Mouse (Mus musculus) embryo, embryonic 11 days (tissue): ENCODE measurements around the gene Sh2d6.

ENCODE experiments used
- DNase-seq: peaks from one replicate; pipeline ENCODE4 v3.0.0-alpha.2; 2015

The Sh2d6 gene

GRCm38 (mm10) chr6:72521607-72522006, at the start of gene Sh2d6:
Gene Sh2d6 (minus strand): TSS chr6:72521707.
- DNase-seq = no peak

GRCm38 (mm10) chr6:72570644-72571397, 49.3 kb upstream of the Sh2d6 start:
- DNase-seq = no peak

GRCm38 (mm10) chr6:72568736-72569135, 47.2 kb upstream of the Sh2d6 start:
- DNase-seq = no peak

DNA sequence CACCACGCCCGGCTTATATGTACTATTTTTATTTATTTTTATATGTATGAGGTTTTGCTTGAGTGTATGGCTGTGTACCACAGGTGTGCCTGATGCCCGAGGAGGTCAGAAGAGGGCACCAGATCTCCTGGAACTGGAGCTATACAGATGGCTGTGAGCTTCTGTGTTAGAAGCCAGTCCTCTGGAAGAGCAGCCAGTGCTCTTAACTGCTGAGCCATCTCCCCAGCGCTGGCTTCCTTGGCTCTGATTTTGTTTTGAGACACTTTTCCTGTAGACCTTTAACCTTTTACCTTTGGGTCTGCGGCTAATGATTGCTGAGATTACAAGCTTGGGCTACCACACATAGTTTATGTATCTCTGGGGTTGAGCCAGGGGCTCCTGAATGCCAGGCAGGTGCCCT, 46.0 kb upstream of the Sh2d6 start:
- DNase-seq = no peak

GRCm38 (mm10) chr6:72566044-72566443, 44.5 kb upstream of the Sh2d6 start:
- peak; percentile 86 for DNase-seq

- DNase-seq = no peak
Observed at GRCm38 (mm10) chr6:72565506-72565905, 44.0 kb upstream of the Sh2d6 start.

DNA sequence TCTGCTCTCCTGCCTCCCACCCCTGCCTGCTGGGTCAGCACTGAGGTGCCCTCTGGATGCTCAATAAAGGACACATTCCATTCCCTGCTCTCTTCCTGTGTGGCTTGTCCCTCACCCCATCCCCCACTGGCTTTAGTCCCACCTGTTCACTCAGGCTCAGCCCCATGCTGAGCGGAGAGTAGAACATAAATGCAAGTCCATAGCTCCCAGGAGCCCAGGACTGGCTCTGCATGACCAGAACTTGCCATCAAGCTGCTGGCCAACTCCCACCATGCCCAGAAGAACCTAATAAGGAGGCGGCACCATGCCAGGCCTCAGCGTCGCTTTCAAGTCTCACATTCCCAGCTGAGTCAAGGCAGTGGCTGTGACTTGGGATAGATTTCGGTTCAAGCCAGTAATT, 41.4 kb upstream of the Sh2d6 start:
- no peak for DNase-seq

- no peak for DNase-seq
Observed at GRCm38 (mm10) chr6:72562486-72562885, 41.0 kb upstream of the Sh2d6 start.

DNA sequence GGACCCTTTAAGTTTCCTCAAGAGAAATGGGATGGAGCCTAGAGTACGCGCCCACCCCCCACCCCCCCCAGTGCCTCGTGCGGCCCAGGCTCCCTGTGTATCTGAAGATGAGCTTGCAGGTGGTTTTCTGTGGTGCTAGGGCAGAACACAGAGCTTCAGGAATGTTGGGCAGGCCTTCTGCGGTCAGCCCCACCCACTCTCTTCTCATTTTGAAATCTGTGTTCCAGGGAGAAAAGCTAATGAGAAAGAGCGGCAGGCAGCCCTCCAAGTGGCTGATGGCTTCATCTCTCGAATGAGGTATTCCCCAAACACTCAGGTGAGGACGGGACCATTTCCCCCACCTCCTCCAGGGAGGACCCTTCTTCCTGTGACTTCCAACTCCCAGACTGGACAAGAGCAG, 39.3 kb upstream of the Sh2d6 start:
- no peak for DNase-seq

- DNase-seq = no peak
Observed at GRCm38 (mm10) chr6:72553079-72553412, 31.5 kb upstream of the Sh2d6 start.

DNA sequence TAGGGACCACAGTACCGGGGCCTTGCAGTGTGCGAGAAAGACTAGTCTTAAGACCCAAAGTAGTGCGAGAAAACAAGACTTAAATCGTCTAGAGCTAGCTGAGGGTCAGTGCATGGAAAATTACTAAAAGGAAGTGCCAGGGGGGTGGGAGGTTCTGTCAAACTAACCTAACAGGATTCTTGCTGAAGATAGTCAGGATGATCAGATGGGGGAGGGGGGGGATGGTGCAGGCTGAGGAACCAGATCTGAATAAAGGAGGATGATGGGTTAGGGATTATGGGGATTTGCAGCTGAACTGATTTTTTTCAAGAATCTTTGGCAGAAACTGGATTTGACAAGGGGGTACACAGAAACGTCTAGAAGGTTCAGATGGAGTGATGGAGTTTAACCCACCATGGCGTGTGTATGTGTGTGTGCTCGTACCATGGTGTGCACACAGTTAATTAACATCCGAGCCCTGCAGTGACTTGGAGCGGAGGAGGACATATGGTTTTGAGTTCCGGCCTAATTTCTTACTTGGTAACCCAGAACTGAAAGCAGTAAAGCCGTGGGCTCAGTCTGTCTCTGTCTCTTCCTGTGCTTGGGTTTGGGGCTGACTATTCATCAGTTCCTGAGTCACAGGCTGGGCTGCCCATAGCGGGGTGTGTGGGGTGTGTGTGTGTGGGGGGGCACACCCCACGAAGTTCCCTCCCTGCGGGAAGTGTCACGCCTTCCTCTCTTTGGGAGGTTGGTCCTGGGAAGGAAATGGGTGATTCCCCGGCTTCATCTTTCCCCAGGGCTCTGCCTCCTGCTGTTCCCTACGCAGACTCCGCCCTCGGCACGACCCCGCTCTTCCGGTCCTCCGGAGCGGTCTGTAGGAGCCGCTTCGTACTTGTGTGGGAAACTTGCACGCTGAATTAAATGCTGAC, 30.9 kb upstream of the Sh2d6 start:
- DNase-seq = peak; percentile 89

DNA sequence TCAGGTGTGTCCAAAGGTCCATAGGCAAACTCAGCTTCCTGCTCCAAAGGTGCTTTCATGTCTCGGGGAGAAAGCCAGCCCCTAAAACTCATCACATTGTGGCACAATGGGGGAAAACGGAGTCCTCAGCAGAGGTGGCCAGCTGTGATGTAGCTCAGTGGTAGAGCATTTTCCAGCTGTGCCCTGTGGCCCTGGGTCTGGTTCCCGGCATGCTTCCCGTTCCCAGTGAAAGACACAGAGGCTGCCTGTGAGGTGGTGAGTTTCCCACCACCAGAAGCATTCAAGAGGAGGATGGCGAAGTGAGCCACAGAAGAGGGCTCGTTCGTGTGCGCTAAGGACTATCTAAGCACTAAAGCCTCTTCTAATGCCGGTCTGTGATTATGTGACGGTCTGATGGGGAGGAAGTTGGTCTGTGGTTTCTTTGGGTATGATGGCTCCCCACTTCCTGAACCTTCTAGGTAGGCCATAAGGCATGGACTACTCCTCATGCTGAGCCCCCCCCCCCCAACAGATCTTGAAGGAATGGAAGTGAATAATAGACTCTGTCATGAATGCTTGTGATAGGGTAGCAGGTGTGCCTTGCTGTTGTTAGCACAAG, 29.1 kb upstream of the Sh2d6 start:
- DNase-seq = no peak

- no peak for DNase-seq
Observed at GRCm38 (mm10) chr6:72550025-72550424, 28.5 kb upstream of the Sh2d6 start.

- DNase-seq = no peak
Observed at GRCm38 (mm10) chr6:72549041-72549580, 27.6 kb upstream of the Sh2d6 start.

DNA sequence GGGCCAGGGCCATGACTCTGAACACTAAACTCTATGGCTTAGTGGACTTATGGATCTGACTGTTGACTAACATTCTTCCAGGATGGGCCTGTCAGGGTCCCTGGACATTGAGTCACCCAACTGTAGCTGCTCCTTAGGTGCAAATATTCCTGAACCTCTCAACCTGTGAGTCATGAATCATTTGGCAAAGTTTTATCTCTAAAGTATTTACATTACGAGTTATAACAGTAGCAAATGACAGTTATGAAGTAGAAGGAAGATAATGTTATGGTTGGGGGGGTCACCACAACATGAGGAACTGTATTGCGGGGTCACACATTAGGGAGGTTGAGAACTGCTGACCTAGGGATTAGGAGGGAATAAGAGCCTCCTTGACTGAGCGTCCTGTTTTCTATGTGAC, 26.4 kb upstream of the Sh2d6 start:
- DNase-seq = no peak

GRCm38 (mm10) chr6:72547121-72547520, 25.6 kb upstream of the Sh2d6 start:
- DNase-seq = no peak

- no peak for DNase-seq
Observed at GRCm38 (mm10) chr6:72545377-72545776, 23.9 kb upstream of the Sh2d6 start.

- peak; percentile 37 for DNase-seq
Observed at GRCm38 (mm10) chr6:72544283-72544987, 22.9 kb upstream of the Sh2d6 start, which contains the start of gene Capg. Gene Capg (plus strand): TSS chr6:72544391.

DNA sequence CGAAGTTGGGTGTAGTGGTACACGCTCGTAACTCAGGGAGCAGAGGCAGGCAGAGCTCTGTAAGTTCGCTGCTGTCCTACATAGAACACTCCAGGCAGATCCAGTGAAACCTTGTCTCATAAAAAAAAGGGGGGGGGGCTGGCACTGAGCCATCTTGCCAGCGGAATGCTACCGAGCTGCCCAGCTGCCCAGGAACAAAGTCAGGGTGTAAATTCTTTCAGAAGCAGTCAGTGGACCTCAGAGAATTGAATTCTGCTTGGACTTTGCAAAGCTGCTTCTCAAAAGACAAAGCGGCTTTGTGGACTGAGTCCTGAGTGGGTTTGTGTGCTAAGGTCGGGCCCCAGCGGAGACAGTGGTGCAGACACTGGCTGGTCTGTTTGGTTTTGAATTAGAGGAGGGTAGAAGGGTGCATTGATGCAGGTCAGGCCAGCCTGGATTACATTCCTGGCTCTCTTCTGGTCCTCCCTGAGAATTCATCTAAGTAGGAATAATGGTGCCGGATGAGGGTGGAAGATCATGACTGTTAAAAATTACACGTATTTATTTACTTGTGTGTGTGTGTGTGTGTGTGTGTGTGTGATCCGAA, 21.9 kb upstream of the Sh2d6 start:
- DNase-seq = no peak

- peak; percentile 86 for DNase-seq
Observed at GRCm38 (mm10) chr6:72538562-72539031, 17.1 kb upstream of the Sh2d6 start.

- DNase-seq = no peak
Observed at GRCm38 (mm10) chr6:72537998-72538500, 16.5 kb upstream of the Sh2d6 start.

- DNase-seq = peak; percentile 83
Observed at GRCm38 (mm10) chr6:72535165-72535564, 13.7 kb upstream of the Sh2d6 start.
